Mouse (Mus musculus): Measurements from ENCODE around the gene Vangl1.

DNA sequence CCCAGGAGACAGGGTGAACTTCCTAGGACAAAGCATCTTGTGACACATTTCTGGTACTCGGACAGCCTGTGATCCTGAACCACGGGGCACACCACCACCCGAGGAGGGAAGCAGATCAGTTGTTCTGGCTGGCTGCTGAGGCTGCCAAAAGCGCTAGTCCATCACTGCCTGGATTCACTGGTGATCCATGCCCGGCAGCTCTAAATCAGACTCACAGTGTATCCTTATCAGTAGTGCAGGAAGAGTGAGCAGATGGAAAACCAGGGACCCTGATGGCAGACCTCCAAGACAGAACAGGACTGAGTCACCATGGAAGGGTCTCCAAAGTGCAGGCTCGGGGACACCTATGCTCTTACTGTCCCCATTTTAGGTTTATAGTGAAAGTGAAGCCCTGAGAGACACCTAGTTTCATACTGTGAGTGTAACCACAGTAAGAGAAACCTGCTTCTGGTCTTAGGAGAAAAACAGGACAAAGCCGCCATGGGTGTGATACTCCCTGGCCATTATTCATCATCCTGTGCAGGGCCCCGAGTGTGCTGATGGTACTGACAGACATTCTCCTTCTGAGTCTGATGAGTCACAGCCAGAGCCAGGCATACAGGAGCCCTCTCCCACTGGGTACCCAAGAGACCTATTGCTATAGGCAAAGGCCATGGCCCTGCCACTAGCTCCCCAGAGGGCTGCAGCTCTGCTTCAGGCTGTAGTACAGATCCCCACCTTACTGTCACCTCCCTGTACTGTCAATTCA lies 30.2 kb downstream of the Vangl1 start:
- peak; percentile 23 for TF ChIP-seq MAX (IDR thresholded peaks at IDR 0.05)
- no peak for TF ChIP-seq USF1 (IDR thresholded peaks at IDR 0.05; ENCODE audit: low read depth)
- TF ChIP-seq CTCF (IDR thresholded peaks at IDR 0.05; ENCODE audit: control insufficient read depth, insufficient read depth, insufficient read length), result no peak
- TF ChIP-seq CEBPB (IDR thresholded peaks at IDR 0.05; ENCODE audit: low read depth), result no peak
